12 mouse cellular contexts compared by ENCODE assay signal in genomic region chr15:81739924-81740323, GRCm38 (mm10). TPM values are rescaled to one million over a fixed set of nuclear protein-coding genes. Genes with fewer than 3 reads are reported as not detected.
DNase-seq lines count a peak whose midpoint lies in the region; TF ChIP-seq lines count a peak whose summit lies in the region.
"Had no signal": no experiment of that assay in that cellular context is flagged by ENCODE, and none has a peak within 500 bp of the region (broad histone marks: within the 10 kb centered on the region; RNA-seq: fewer than 3 reads in every experiment).

No protein-coding gene starts in this region.

- H3K36me3 ChIP-seq in MEL (ENCODE audit: control insufficient read depth in 1 of 2, insufficient read depth in 2 of 2, low read length in 2 of 2), result peaks cover 0 to 8% of the 10 kb centered on the region in 2 experiments; a peak in 2 of 4 replicates

- H3K4me1 ChIP-seq in cerebellum, adult 2 months (ENCODE audit: control insufficient read depth, insufficient read depth, low read length), result peaks cover 5% of the 10 kb centered on the region; the same call in 1 of the 2 replicates
- H3K4me1 ChIP-seq in MEL (ENCODE audit: control insufficient read depth in 1 of 2, insufficient read depth in 2 of 2, low read length in 2 of 2), result peaks cover 0 to 3% of the 10 kb centered on the region in 2 experiments; a peak in 1 of 4 replicates

- TF ChIP-seq CTCF in cerebellum, adult 2 months (IDR thresholded peaks at IDR 0.05; ENCODE audit: borderline replicate concordance, insufficient read depth, low read depth, low read length), result peak; percentile 26; the same call in 1 of the 2 replicates
- peak; percentile 16 to 36 (median 23); a peak in 3 of 6 replicates for TF ChIP-seq CTCF in MEL (IDR thresholded peaks at IDR 0.05 in 2 of 3, conservative IDR thresholded peaks at IDR 0.05 in 1 of 3; ENCODE audit: control insufficient read depth in 1 of 3, insufficient read depth in 1 of 3, low read depth in 2 of 3, low read length in 3 of 3, poor library complexity in 1 of 3, severe bottlenecking in 1 of 3)

- no peak for TF ChIP-seq RAD21 in MEL (IDR thresholded peaks at IDR 0.05; ENCODE audit: low read depth, low read length)

- no peaks in the 10 kb centered on the region for H3K9me3 ChIP-seq in MEL (replicated peaks; ENCODE audit: insufficient read depth, low read length)

- 13% methylated on average over 2 of the region's 2 CpGs for WGBS in cerebellum, adult 2 months

- H3K27me3 ChIP-seq in cerebellum, adult 2 months (ENCODE audit: control insufficient read depth, insufficient read depth, low read length), result no peaks in the 10 kb centered on the region
- H3K27me3 ChIP-seq in MEL (ENCODE audit: control insufficient read depth in 1 of 2, insufficient read depth in 2 of 2, low read length in 2 of 2), result no peaks in the 10 kb centered on the region

- no peak for TF ChIP-seq EP300 in MEL (IDR thresholded peaks at IDR 0.05; ENCODE audit: low read depth in 1 of 2, low read length in 2 of 2)

- no peak overlapping the region for H3K27ac ChIP-seq in cerebellum, adult 2 months (ENCODE audit: insufficient read depth, low read length)
- no peak overlapping the region for H3K27ac ChIP-seq in MEL (ENCODE audit: control insufficient read depth, low read depth, low read length)

- peaks cover under 1% of the 10 kb centered on the region; the same call in 1 of the 2 replicates for H3K79me2 ChIP-seq in MEL (ENCODE audit: control insufficient read depth, insufficient read depth, low read length, poor library complexity)

- no peak overlapping the region for H3K9ac ChIP-seq in MEL (ENCODE audit: control insufficient read depth, low read depth, low read length, poor library complexity, severe bottlenecking)

- no peak overlapping the region for H3K4me3 ChIP-seq in cerebellum, adult 2 months (replicated peaks; ENCODE audit: insufficient read depth, low read depth, low read length)
- no peak overlapping the region for H3K4me3 ChIP-seq in MEL (ENCODE audit: control insufficient read depth in 1 of 2, insufficient read depth in 1 of 2, low read depth in 2 of 2, low read length in 2 of 2)

- no peak for DNase-seq in cerebellum, adult 2 months
- DNase-seq in cerebellum, adult 11 months, result no peak
- peak; percentile 29 for DNase-seq in layer of hippocampus, adult 11-12 months (ENCODE audit: low spot score)
- DNase-seq in layer of hippocampus, postnatal 14 days (ENCODE audit: low spot score in 2 of 2), result no peak
- DNase-seq in MEL (ENCODE audit: low read depth, low spot score), result no peak
- DNase-seq in kidney, postnatal 14 days, result peak; percentile 46
- DNase-seq in right cerebral cortex, postnatal 4 days, result no peak
- no peak for DNase-seq in urinary bladder, postnatal 4 days (ENCODE audit: low spot score in 2 of 2)
- DNase-seq: B cell, adult 2 months; gastrocnemius, postnatal 10 days; right cerebral cortex, adult 18-20 months; thymus, postnatal 4 days had no signal

- no peak for TF ChIP-seq POLR2A in cerebellum, adult 2 months (IDR thresholded peaks at IDR 0.05; ENCODE audit: borderline replicate concordance, insufficient read depth, low read length)
- TF ChIP-seq POLR2A in MEL (IDR thresholded peaks at IDR 0.05; ENCODE audit: control insufficient read depth in 1 of 2, insufficient read depth in 1 of 2, low read depth in 1 of 2, low read length in 2 of 2, poor library complexity in 1 of 2), result no peak

TF ChIP-seq in MEL, 35 proteins besides CTCF, POLR2A, EP300 and RAD21:
- TF ChIP-seq HCFC1 (IDR thresholded peaks at IDR 0.05; ENCODE audit: low read depth, low read length) (no peak), SMC3 (IDR thresholded peaks at IDR 0.05; ENCODE audit: low read depth, low read length) (peak; percentile 31; the same call in 1 of the 2 replicates), GABPA (IDR thresholded peaks at IDR 0.05; ENCODE audit: low read depth, low read length) (no peak)
TF ChIP-seq in MEL: peak in this region for 1.

RNA-seq across cellular contexts. Expression of gene Zc3h7b, which starts 4.9 kb away (rescaled TPM):
- 67.0 and 72.1 TPM in 2 replicates for polyA plus RNA-seq in cerebellum, adult 2 months (2012; rRNA removed)
- 100 to 1,000 TPM; 161 to 169 TPM for total RNA-seq in layer of hippocampus, postnatal 14 days (2021)
- total RNA-seq in MEL (2012; rRNA removed), result 16.9 and 18.2 TPM in 2 replicates
- polyA plus RNA-seq in MEL (2012; ENCODE audit: insufficient read depth in 1 of 2, insufficient read length in 2 of 2, low read depth in 1 of 2, low replicate concordance in 2 of 2, missing spikeins in 1 of 2), result 100 to 1,000 TPM in 1 of 2 experiments, 10 to 100 TPM in 1; 41.5 to 108 TPM

RNA-seq across cellular contexts. Expression of gene Rangap1, which starts 5.4 kb away (rescaled TPM):
- polyA plus RNA-seq in cerebellum, adult 2 months (2012; rRNA removed), result 102 and 113 TPM in 2 replicates
- 100 to 1,000 TPM; 161 to 176 TPM for total RNA-seq in layer of hippocampus, postnatal 14 days (2021)
- 191 and 197 TPM in 2 replicates for total RNA-seq in MEL (2012; rRNA removed)
- polyA plus RNA-seq in MEL (2012; ENCODE audit: insufficient read depth in 1 of 2, insufficient read length in 2 of 2, low read depth in 1 of 2, low replicate concordance in 2 of 2, missing spikeins in 1 of 2), result 100 to 1,000 TPM in 1 of 2 experiments, not detected in 1; 281 TPM

RNA-seq across cellular contexts. Expression of gene Chadl, which starts 42.8 kb away (rescaled TPM):
- polyA plus RNA-seq in cerebellum, adult 2 months (2012; rRNA removed), result 16.6 and 17.4 TPM in 2 replicates
- 10 to 100 TPM; 25.6 to 27.0 TPM for total RNA-seq in layer of hippocampus, postnatal 14 days (2021)
- 0.10 and 0.42 TPM in 2 replicates for total RNA-seq in MEL (2012; rRNA removed)
- under 1 TPM in 1 of 2 experiments, not detected in 1; 0.72 TPM for polyA plus RNA-seq in MEL (2012; ENCODE audit: insufficient read depth in 1 of 2, insufficient read length in 2 of 2, low read depth in 1 of 2, low replicate concordance in 2 of 2, missing spikeins in 1 of 2)

Comparison
In these comparisons a context has a peak if more than half of its experiments do, and no peak if none do; other contexts are left out.
1. DNase-seq: peak in layer of hippocampus, adult 11-12 months (single experiment) and kidney, postnatal 14 days (single experiment); none in cerebellum, adult 2 months (0 of 2), cerebellum, adult 11 months (single experiment), layer of hippocampus, postnatal 14 days (0 of 2), MEL (single experiment), right cerebral cortex, postnatal 4 days (single experiment) and urinary bladder, postnatal 4 days (0 of 2).
2. RNA of gene Chadl, which starts 42.8 kb away (total RNA-seq): 25.6 to 27.0 TPM in layer of hippocampus, postnatal 14 days; 0.10 to 0.42 TPM in MEL; every median in the first group is over 10 times any median in the second.